Mouse (Mus musculus): Measurements from ENCODE around the gene Kcnq1.

- no peak for TF ChIP-seq GATA1 (IDR thresholded peaks at IDR 0.05; ENCODE audit: low read length)
- TF ChIP-seq TAL1 (IDR thresholded peaks at IDR 0.05; ENCODE audit: low read length), result no peak
Measured at GRCm38 (mm10) chr7:143190911-143191310, 84.7 kb downstream of the Kcnq1 start.
